Mouse (Mus musculus) heart, postnatal 25 days (tissue): Measurements from ENCODE around the gene Sgce. TPM values are rescaled to one million over a fixed set of nuclear protein-coding genes. Genes with fewer than 3 reads are reported as not detected.
"Not testable (repeated sequence)": the region's sequence is repeated elsewhere in the genome, so short reads cannot be mapped to it uniquely, and the experiment has no call there.

ENCODE experiments used
- DNase-seq: peaks from one replicate; pipeline ENCODE4 v3.0.0; 2022; ENCODE audit warnings: low spot score
- intact Hi-C: fragments of 180-260 bp; cut with DNase I; formaldehyde crosslinking; loops from one replicate; pipeline ENCODE4 v1.15.1; 2025
- total RNA-seq, 2 experiments: library from RNA; stranded (reverse); gene quantifications; 2 replicates each; pipeline ENCODE4 v1.2.3; 2021

Sgce gene
- total RNA-seq, result 10 to 100 TPM; 19.4 to 22.7 TPM

DNA sequence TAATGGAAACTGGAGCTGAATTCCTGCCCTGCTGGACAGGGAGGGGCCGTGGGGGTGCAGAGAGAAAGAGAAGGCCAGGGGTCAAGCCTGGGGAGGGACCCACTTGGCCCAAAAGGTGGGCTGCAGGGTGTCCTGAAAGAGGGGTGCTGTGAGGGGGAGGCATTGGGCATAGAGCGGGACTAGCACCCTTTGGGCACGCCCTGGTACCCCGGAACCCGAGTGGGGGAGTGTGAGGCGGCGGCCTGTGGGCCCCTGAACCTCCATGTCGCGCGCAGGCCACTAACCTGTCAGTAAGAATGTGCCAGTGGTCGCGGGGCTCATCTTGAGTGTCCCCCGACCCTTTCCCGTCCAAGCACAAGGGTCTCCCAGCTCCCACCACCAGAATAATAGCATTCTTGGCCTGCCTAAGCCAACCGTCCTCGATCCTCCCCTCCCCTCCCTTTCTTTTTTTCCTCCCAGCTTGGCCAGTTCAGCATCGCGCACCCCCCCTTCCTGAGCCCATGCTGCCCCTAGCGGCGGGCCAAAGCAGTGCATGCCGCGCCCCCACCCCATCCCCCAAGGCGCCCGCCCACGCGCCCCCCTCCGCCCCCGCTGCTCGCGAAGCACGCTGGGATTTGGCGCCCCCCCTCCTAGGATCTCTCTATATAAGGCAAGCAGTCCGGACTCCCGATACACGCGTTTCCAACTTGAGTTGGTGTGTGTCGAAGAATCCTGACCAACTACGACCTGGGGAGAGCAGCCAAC is at the start of gene Sgce, which contains the start of gene Peg10:
Sgce (minus strand) TSS at position 512 of the 744 bp plus-strand sequence.
Peg10 (plus strand) TSS at position 611 of the 744 bp plus-strand sequence.
- intact Hi-C loops, result loop anchor here (5.0 kb wide), 1 partner anchor 365 kb away; no protein-coding TSS in a partner anchor
- peak; percentile 16 for DNase-seq

DNA sequence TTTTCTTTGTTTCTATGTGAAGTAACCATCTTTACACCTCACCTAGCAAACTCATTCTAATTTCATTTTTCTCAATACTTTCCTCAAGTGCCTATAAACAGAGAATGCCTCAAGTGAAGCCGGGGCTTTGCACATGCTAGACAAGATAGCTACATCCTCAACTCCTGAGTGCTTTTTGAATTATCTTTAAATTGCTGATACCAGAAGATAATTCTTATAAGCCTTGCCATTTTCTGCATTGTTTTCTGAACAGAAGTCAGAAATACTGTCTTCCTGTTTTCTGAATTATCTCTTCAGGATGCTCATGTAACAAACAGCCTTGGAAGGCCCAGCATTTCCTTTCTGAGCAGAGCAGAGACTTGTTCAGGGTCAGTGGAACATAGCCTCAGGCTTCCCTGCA is 49.3 kb upstream of the Sgce start:
- no peak for DNase-seq

GRCm38 (mm10) chr6:4762252-4762651 is 15.2 kb upstream of the Sgce start:
- intact Hi-C loops, result no loop called here
- DNase-seq, result no peak

More for the DNA sequence above, 49.3 kb upstream of the Sgce start:
- intact Hi-C loops, result no loop called here

DNA sequence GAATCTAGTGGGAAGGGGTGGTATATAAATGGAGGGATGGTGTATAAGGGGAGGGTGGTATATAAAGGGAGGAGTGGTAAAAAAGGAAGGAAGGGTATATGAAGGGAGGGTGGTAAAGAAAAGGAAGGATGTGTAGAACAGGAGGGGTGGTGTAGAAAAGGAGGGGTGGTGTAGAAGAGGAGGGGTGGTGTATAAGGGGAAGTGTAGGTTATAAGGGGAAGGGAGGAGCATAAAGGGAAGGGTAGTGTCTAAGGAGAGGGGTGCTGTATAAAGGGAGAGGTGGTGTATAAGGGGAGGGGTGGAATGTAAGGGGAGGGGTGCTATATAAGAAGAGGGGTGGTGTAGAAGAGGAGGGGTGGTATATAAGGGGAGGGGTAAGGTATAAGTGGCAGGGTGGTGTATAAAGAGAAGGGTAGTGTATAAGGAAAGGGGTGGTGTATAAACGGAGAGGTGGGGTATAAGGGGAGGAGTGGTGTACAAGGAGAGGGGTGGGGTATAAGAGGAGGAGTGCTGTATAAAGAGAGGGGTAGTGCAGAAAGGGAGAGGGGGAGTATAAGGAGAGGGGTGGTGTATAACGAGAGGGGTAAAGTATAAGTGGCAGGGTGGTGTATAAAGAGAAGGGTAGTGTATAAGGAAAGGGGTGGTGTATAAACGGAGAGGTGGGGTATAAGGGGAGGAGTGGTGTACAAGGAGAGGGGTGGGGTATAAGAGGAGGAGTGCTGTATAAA is 14.6 kb upstream of the Sgce start:
- DNase-seq, intact Hi-C loops: not testable (repeated sequence)

DNA sequence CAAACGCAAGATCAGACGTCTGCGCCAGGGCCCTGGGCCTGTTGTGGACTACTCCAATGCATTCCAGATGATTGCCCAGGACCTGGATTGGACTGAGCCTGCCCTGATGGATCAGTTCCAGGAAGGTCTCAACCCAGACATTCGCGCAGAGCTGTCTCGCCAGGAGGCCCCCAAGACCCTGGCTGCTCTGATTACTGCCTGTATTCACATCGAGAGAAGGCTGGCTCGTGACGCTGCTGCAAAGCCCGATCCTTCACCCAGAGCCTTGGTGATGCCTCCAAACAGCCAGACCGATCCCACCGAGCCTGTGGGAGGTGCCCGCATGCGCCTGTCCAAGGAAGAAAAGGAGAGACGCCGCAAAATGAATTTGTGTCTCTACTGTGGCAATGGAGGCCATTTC is 7.9 kb upstream of the Sgce start:
- DNase-seq, result no peak
- intact Hi-C loops, result no loop called here

DNA sequence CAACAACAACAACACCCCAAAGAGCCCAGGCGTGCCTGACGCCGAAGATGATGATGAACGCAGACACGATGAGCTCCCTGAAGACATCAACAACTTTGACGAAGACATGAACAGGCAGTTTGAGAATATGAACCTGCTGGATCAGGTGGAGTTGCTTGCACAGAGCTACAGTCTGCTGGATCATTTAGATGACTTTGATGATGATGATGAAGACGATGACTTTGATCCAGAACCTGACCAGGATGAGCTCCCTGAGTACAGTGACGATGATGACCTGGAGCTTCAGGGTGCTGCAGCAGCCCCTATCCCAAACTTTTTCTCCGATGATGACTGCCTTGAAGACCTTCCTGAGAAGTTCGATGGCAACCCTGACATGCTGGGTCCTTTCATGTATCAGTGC is 7.3 kb upstream of the Sgce start:
- DNase-seq, result no peak
- intact Hi-C loops, result no loop called here

GRCm38 (mm10) chr6:4751355-4751754 is 4.3 kb upstream of the Sgce start:
- DNase-seq, result no peak
- intact Hi-C loops, result no loop called here

DNA sequence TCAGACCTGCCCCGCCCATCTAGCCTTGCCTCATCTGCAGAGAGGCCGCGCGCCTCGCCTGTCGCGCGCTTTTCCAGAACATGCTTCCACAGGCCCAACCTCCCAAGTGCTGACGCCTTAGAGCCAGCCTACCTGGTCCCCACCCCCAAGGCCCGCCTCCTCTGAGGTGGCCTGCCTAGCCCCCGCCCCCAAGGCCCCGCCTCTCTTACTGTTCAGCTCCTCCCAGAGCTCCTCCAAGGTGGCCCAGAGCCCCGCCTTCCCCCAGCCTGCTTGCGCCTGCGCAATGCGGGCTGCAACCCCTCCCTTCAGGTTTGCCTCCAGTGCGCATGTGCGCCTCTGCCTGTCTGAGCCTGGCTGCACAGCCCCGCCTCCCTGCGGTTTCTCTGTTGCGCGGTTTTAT is 2.1 kb upstream of the Sgce start:
- intact Hi-C loops, result loop anchor here (5.0 kb wide), 1 partner anchor 363 kb away; no protein-coding TSS in a partner anchor
- DNase-seq, result peak; percentile 90

DNA sequence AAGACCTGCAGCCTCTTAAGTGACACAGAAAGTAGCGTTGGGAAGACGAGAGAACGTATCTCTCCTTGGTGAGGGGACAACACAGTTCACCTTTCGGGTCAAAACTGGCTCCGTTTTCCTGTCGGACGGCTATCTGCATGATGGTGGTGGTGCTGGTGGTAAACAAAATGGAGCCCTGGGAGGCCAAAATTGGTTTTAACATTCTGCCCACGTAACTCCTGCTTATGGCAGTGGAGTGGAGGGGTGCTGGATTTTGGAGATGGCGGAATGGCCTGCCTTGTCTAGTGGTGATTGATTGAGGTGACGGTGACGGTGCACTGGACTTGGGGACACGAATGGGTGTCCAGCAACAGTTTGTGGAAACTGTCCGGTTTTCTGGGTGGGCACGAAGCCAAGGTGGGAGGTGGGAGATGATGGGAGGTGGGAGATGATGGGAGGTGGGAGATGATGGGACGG is 1.5 kb upstream of the Sgce start:
- intact Hi-C loops, result loop anchor here (5.0 kb wide), 1 partner anchor 364 kb away; no protein-coding TSS in a partner anchor
- no peak for DNase-seq

- intact Hi-C loops, result loop anchor here (5.0 kb wide), 1 partner anchor 364 kb away; no protein-coding TSS in a partner anchor
- DNase-seq, result no peak
Observed at GRCm38 (mm10) chr6:4747677-4748505, 884 bp upstream of the Sgce start.

- no peak for DNase-seq
- intact Hi-C loops, result loop anchor here (5.0 kb wide), 1 partner anchor 366 kb away; no protein-coding TSS in a partner anchor
Observed at GRCm38 (mm10) chr6:4746036-4746695, 841 bp downstream of the Sgce start.

- intact Hi-C loops, result no loop called here
Observed at GRCm38 (mm10) chr6:4740511-4740910, 6.5 kb downstream of the Sgce start.

DNA sequence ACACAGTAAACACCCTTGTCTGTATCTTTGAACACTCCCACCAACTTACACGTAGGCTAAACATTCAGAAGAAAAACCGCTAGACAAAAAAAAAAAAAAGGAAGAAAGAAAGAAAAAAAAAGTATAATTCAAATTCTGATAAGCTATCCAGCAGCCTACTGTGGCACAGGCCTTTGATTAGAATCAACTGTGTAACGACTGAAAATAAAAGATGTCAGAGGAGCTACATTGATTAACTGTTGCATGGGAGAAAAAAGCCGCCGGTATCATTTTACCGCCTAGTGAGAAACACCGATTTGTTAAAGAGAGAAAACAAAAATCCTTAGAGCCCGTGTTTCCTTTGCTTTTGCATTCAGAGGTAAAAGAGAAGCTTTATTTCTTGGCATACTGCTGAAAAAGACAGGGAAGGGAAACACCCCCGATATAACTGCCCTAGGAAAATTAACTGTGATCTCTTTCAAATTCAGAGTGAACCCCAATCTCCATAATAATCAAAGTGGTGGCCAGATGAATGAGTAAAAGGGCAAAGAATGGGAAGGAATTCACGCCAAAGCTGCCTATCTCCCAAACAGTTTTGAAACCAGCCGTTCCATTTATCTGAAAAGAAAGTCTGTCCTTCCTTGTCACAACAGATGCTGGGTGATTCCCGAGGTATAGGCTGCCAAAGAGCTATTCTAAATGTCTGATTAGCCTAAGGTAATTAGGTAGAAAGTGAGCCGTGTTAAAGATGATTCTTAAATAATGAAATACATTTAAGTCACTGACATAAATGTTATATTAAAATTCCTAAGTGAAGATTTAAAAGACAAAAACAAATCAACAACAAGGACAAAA is 7.3 kb downstream of the Sgce start:
- DNase-seq, result no peak
- intact Hi-C loops, result no loop called here

More at GRCm38 (mm10) chr6:4740511-4740910, 6.5 kb downstream of the Sgce start:
- no peak for DNase-seq

GRCm38 (mm10) chr6:4738717-4739116 is 8.3 kb downstream of the Sgce start:
- intact Hi-C loops, result no loop called here

GRCm38 (mm10) chr6:4738034-4738629 is 8.9 kb downstream of the Sgce start:
- intact Hi-C loops, result no loop called here
- DNase-seq, result no peak

More at GRCm38 (mm10) chr6:4738717-4739116, 8.3 kb downstream of the Sgce start:
- DNase-seq, result no peak

DNA sequence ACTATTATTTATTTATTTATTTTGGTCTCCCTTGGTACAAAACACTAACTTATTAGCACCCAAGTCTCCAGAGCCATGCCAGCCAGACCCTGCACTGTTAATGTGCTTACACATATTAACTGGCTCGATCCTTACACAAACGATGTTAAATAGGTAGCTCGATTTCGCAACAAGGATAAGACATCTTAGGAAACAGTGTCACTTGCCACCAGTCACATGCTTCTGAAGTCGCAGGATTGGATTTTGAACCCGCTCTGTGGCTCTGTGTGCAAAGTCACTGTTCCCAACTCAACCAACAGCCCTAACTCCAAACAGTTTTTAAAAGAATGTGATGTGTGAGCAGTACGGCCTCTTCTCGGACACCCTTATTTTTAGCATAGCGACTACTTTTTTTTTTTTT is 10.6 kb downstream of the Sgce start:
- no peak for DNase-seq
- intact Hi-C loops, result no loop called here

DNA sequence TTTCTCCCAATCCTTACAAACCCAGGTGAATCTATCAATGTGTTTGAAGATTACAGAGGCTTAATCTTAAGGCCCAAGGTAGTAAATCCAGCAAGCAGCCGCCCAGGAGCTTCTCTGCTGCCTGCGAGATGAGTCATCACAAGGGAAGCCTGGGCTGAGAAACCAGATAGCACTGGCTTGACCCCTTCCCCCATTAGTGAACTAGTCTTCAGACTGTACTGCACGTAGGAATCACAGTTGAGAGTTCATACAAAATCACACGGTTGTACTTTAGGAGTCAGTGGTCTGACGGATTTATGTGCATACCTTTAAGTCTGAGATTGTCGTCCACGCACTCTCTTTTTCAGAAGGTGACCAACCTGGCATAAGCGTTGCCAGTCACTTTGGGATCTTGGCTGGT is 13.8 kb downstream of the Sgce start:
- DNase-seq, result no peak
- intact Hi-C loops, result no loop called here

DNA sequence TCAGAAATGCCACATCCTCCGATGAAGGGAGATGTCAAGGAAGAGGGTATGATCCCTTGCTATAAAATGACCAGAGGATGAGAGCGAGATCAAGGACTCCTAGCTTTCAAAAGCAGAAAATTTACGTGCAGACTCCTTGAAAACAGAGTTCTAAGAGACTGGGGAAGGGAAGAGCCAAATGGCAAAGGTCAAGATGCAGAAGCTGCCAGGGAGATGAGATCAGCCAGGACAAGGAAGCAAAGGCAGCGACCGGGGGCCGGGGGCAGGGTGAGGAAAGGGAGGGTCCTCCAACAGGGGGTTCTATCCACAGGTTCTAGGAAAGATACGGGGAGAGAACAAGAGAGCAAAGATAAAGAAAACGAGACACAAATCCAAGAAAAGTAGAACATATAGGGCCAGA is 15.3 kb downstream of the Sgce start:
- intact Hi-C loops, result no loop called here

More for the DNA sequence above, 15.3 kb downstream of the Sgce start:
- DNase-seq, result no peak
